Mouse (Mus musculus) neural tube, embryonic 10.5 days (tissue): Measurements from ENCODE around the gene Ccdc85c.

Experiments
- DNase-seq: peaks from one replicate; pipeline ENCODE4 v3.0.0-alpha.2; 2017; ENCODE audit warnings: low spot score; ENCODE audit errors: extremely low spot score

Ccdc85c gene

GRCm38 (mm10) chr12:108219825-108220616, 55.2 kb downstream of the Ccdc85c start:
- DNase-seq, result no peak

- no peak for DNase-seq
These were observed 56.1 kb downstream of the Ccdc85c start for GRCm38 (mm10) chr12:108219163-108219562.

DNA sequence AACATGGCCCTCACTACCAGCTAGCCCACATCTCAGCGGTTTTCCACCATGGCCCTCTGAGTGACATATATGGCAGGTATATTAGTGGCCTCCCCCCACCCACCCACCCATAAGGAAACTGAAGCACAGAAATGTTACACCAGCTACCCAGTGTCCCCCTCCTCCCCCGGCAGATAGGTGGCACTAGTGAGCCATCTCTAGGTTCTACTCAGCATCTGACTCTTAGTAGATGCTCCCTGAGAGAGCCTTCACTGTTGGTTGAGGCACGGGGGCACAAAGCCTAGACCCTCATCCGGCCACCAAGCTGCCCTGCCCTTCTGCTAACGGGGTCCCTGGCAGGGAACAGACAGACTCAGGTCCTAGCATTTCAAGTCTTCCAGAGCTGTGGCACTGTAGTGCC, 57.7 kb downstream of the Ccdc85c start:
- no peak for DNase-seq

- DNase-seq, result no peak
These were observed 58.4 kb downstream of the Ccdc85c start for GRCm38 (mm10) chr12:108216611-108217370.

- DNase-seq, result no peak
These were observed 60.1 kb downstream of the Ccdc85c start for GRCm38 (mm10) chr12:108215090-108215489.

GRCm38 (mm10) chr12:108213090-108214041, 61.9 kb downstream of the Ccdc85c start:
- DNase-seq, result no peak

DNA sequence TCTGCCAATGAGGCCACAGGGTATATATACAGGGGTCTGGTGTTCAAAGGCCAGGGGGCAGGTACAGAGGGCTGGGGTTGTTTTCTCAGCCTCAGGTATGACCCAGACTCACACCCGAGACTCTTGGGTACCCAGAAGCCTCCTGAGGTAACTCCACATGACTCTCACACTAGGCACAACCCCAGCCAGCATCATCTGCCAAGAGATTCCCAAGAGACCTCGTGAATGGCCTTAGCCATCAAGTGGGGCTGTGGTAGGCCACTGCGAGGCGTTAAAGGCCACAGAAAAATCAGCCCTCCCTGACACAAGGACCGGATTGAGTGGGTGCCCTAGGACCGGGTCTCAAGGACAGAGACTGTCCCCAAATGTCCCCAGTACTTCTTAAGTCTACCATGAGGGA, 62.7 kb downstream of the Ccdc85c start:
- DNase-seq, result no peak

DNA sequence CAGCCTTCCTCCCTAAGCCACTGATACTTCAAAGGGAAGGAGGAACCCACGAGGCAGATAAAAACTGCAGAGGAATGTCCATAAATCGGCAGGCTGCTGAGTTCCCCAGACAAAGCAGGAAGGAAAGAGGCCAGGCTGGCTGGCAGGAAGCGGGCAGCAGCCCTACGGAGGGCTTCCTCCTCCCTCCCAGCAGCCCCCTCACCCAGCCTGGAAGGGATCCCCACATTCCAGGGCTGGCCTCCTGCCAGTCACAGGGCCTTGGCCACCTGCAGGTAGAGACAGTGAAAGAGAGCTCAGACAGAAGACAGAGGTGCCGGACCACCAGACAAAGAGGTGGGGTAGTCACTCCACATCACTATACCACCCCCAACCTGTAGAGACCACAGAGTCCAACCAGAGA, 63.2 kb downstream of the Ccdc85c start:
- DNase-seq, result no peak

DNA sequence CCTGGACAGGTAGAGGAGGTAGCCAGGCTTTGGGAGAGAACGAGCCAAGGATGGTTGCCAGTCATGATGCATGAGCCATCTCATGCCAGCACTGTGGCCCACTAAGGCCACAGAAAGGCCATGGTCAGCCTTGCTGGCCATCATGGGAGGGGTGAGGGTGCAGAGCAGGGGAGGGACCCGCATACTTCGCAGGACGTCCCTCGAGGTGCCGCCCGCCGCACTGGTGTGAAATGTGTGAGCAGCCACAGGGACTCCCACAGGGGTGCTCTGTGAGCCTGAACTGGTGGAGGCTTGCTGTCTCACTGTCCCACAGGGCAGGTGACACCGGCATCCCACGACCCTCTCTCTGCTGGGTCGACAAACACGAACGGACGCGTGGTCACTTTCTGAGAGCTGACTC, 64.6 kb downstream of the Ccdc85c start:
- no peak for DNase-seq

- DNase-seq, result peak; percentile 80
These were observed 66.3 kb downstream of the Ccdc85c start for GRCm38 (mm10) chr12:108208726-108209438.

- DNase-seq, result no peak
These were observed 67.0 kb downstream of the Ccdc85c start for GRCm38 (mm10) chr12:108208216-108208615.

- DNase-seq, result peak; percentile 91
These were observed 68.6 kb downstream of the Ccdc85c start for GRCm38 (mm10) chr12:108206641-108207040.

GRCm38 (mm10) chr12:108204978-108205377, 70.2 kb downstream of the Ccdc85c start:
- no peak for DNase-seq

DNA sequence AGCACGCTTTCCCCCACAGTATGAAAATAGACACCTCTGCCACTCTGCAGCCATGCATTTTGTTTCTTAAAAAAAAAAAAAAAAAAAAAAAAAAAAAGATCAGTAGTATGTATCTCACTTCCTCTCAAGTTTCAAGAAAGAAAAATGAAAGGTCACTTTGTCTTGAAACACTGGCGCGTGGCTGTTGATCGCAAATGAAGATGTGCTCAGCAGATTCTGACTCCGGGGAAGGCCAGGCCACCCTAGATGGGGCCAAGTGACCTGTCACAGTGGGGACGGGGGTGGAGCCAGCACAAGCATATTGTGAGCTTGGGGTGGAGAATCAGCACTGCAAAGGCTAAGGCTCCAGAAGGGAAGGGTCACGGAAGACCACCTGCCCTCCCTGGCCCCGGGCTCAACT, 71.3 kb downstream of the Ccdc85c start:
- DNase-seq, result peak; percentile 15

- DNase-seq, result no peak
These were observed 75.1 kb downstream of the Ccdc85c start for GRCm38 (mm10) chr12:108200094-108200493.

- no peak for DNase-seq
These were observed 76.8 kb downstream of the Ccdc85c start for GRCm38 (mm10) chr12:108198447-108198846.

DNA sequence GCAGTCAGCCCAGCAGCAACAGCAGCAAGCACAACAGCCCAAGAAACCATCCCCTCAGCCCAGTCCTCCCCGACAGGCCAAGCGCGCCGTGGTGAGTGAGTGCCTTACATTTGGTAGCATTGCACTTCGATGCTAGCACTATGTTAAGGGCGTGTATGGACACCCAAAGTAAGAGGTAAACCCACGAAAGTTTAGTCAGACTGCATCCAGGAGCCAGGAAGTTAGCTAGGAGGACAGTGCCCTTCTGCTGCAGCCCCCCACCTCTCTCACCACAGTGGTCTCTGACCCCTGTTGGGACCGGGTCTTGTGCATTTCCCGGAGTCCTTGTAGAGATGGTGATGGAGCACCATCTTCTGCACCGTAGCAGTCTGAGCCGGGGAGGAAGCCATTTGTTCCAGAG, 79.5 kb downstream of the Ccdc85c start:
- DNase-seq, result no peak

- no peak for DNase-seq
These were observed 81.3 kb downstream of the Ccdc85c start for GRCm38 (mm10) chr12:108193878-108194277.

DNA sequence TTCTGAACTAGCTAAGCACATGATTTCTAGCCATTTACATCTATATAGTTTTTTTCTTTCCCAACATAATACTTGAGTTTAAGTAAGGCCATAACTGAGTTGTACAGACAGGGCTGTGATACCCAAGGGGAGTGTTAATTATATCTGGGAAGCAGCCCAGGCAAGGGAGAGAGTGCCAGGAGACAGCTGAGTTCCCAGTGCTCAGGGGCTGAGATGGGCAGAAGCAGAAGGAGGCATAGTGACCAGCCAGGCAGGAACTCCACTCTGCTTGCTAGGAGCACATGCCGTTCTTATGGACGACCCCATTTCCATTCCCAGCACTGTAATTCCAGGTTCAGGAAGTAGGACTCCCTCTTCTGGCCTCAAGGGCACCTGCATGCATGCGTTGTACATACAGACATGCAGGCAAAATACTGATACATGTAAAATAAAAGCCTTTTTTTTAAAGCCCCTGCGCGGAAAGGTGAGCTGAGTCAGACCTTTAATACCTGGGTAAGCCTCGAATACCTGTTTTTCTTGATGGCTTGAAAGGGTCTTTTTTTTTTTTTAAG, 87.6 kb downstream of the Ccdc85c start:
- no peak for DNase-seq

- DNase-seq, result no peak
These were observed 93.5 kb downstream of the Ccdc85c start for GRCm38 (mm10) chr12:108181716-108182115.
